Mouse (Mus musculus): Measurements from ENCODE around the gene Tas2r135.

The Tas2r135 gene

GRCm38 (mm10) chr6:42424472-42424871 is 19.2 kb downstream of the Tas2r135 start:
- DNase-seq (ENCODE audit: extremely low spot score, low read depth, low spot score) = no peak

- DNase-seq (ENCODE audit: extremely low spot score, low read depth, low spot score) = no peak
Measured at GRCm38 (mm10) chr6:42426337-42426736, 21.1 kb downstream of the Tas2r135 start.

- DNase-seq (ENCODE audit: extremely low spot score, low read depth, low spot score) = no peak
Measured at GRCm38 (mm10) chr6:42433554-42433953, 28.3 kb downstream of the Tas2r135 start.

- no peak for DNase-seq (ENCODE audit: extremely low spot score, low read depth, low spot score)
Measured at GRCm38 (mm10) chr6:42434446-42434845, 29.2 kb downstream of the Tas2r135 start, which contains the start of gene Tas2r126. Gene Tas2r126 (plus strand): TSS chr6:42434535.

GRCm38 (mm10) chr6:42435490-42435889 is 30.3 kb downstream of the Tas2r135 start:
- DNase-seq (ENCODE audit: extremely low spot score, low read depth, low spot score) = no peak

GRCm38 (mm10) chr6:42441395-42441794 is 36.2 kb downstream of the Tas2r135 start:
- DNase-seq (ENCODE audit: extremely low spot score, low read depth, low spot score) = no peak

- DNase-seq (ENCODE audit: extremely low spot score, low read depth, low spot score) = no peak
Measured at GRCm38 (mm10) chr6:42444491-42444890, 39.3 kb downstream of the Tas2r135 start.

GRCm38 (mm10) chr6:42447381-42447780 is 42.1 kb downstream of the Tas2r135 start:
- DNase-seq (ENCODE audit: extremely low spot score, low read depth, low spot score) = no peak

Data from hindlimb bud, embryonic 11.5 days (tissue).